ENCODE assay signal across 30 mouse cellular contexts in the genomic region with DNA sequence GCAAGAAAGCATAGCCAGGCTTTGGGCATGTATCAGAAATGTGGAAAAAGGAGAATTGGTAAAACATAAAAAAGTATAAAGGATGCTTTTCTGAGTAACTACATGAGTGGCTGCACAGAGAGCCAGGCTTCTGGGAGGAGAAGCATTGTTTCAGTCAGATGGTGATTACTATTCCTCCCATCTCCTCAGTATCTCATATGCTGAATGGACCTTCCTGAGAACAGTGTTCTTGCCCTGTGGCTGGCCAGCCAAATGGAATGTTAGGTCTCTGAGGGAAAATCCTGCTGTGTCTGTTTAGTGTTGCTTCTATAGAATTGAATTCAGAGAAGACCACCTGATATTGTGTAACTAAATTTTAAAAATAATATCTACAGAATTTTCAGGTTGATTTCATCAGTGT.
A peak's percentile ranks its signal among the peaks of the same experiment; 100 is the strongest.
DNase-seq lines count a peak whose midpoint lies in the region; ATAC-seq and TF ChIP-seq lines count a peak whose summit lies in the region.
"Had no signal": no experiment of that assay in that cellular context is flagged by ENCODE, and none has a peak within 500 bp of the region (broad histone marks: within the 10 kb centered on the region; RNA-seq: fewer than 3 reads in every experiment).

No protein-coding gene starts in this region.

- peak; percentile 3 for DNase-seq in forebrain, embryonic 14.5 days (ENCODE audit: low spot score)
- no peak for DNase-seq in midbrain, postnatal 0 days (ENCODE audit: low spot score)
- DNase-seq in Muller cell, postnatal 12 days (ENCODE audit: inconsistent ontology term), result peak; percentile 13
- no peak for DNase-seq in urinary bladder, postnatal 10 days (ENCODE audit: low spot score)
- DNase-seq: adrenal gland, adult 2 months; adrenal gland, postnatal 14 days; B cell, adult 2 months; cerebellum, adult 11-12 months; cerebellum, adult 8-10 months; cerebellum, postnatal 10 days; cerebellum, postnatal 36 days; embryo, embryonic 11 days; gastrocnemius, postnatal 10 days; gastrocnemius, postnatal 36 days; heart, adult 2 months; heart, postnatal 14 days; heart, postnatal 4 days had no signal

- H3K9me3 ChIP-seq in forebrain, embryonic 14.5 days (replicated peaks; ENCODE audit: control insufficient read depth, low read length), result no peaks in the 10 kb centered on the region
- H3K9me3 ChIP-seq in forebrain, embryonic 12.5 days, result no peaks in the 10 kb centered on the region
- H3K9me3 ChIP-seq in midbrain, embryonic 13.5 days, result no peaks in the 10 kb centered on the region
- H3K9me3 ChIP-seq in midbrain, postnatal 0 days (ENCODE audit: low read length), result no peaks in the 10 kb centered on the region
- H3K9me3 ChIP-seq: embryonic facial prominence, embryonic 10.5 days; embryonic facial prominence, embryonic 13.5 days; forebrain, embryonic 15.5 days; G1E; heart, embryonic 10.5 days; heart, embryonic 13.5 days had no signal

- no peaks in the 10 kb centered on the region for H3K27me3 ChIP-seq in forebrain, embryonic 14.5 days (replicated peaks; ENCODE audit: control insufficient read depth, insufficient read depth, low read length)
- no peaks in the 10 kb centered on the region for H3K27me3 ChIP-seq in forebrain, embryonic 12.5 days
- no peaks in the 10 kb centered on the region for H3K27me3 ChIP-seq in midbrain, embryonic 13.5 days
- H3K27me3 ChIP-seq in midbrain, postnatal 0 days (ENCODE audit: insufficient read depth, low read length), result no peaks in the 10 kb centered on the region
- H3K27me3 ChIP-seq: CH12.LX; embryonic facial prominence, embryonic 13.5 days; forebrain, embryonic 15.5 days; heart, embryonic 13.5 days had no signal

- no peak for ATAC-seq in forebrain, embryonic 14.5 days
- no peak for ATAC-seq in forebrain, embryonic 12.5 days (ENCODE audit: low FRiP score)
- peak; percentile 50; the same call in 1 of the 2 replicates for ATAC-seq in midbrain, embryonic 13.5 days
- no peak for ATAC-seq in midbrain, postnatal 0 days (ENCODE audit: low FRiP score)
- ATAC-seq: hindbrain, postnatal 0 days; inflammation-experienced regulatory T-cells, adult 6 months had no signal

- H3K4me3 ChIP-seq in forebrain, embryonic 14.5 days (ENCODE audit: low read depth, low read length), result no peak overlapping the region
- no peak overlapping the region for H3K4me3 ChIP-seq in forebrain, embryonic 12.5 days (replicated peaks)
- no peak overlapping the region for H3K4me3 ChIP-seq in midbrain, embryonic 13.5 days (replicated peaks)
- no peak overlapping the region for H3K4me3 ChIP-seq in midbrain, postnatal 0 days (ENCODE audit: low read depth, low read length)
- H3K4me3 ChIP-seq: embryonic facial prominence, embryonic 10.5 days; embryonic facial prominence, embryonic 13.5 days; erythroblast, embryonic 14.5 days; forebrain, embryonic 15.5 days; heart, adult 2 months; heart, embryonic 10.5 days; heart, embryonic 13.5 days had no signal

- H3K4me2 ChIP-seq in forebrain, embryonic 14.5 days (ENCODE audit: low read length), result no peak overlapping the region
- H3K4me2 ChIP-seq in forebrain, embryonic 12.5 days, result no peak overlapping the region
- H3K4me2 ChIP-seq in midbrain, embryonic 13.5 days (replicated peaks), result no peak overlapping the region
- H3K4me2 ChIP-seq in midbrain, postnatal 0 days (ENCODE audit: low read depth, low read length, poor library complexity, severe bottlenecking), result no peak overlapping the region
- H3K4me2 ChIP-seq: embryonic facial prominence, embryonic 13.5 days; forebrain, embryonic 15.5 days; heart, embryonic 13.5 days; hindbrain, embryonic 14.5 days had no signal

- H3K36me3 ChIP-seq in forebrain, embryonic 14.5 days (ENCODE audit: control insufficient read depth, insufficient read depth, low read length), result no peaks in the 10 kb centered on the region
- no peaks in the 10 kb centered on the region for H3K36me3 ChIP-seq in forebrain, embryonic 12.5 days (replicated peaks)
- no peaks in the 10 kb centered on the region for H3K36me3 ChIP-seq in midbrain, embryonic 13.5 days
- H3K36me3 ChIP-seq in midbrain, postnatal 0 days (ENCODE audit: insufficient read depth, low read length), result no peaks in the 10 kb centered on the region
- H3K36me3 ChIP-seq: embryonic facial prominence, embryonic 10.5 days; embryonic facial prominence, embryonic 13.5 days; forebrain, embryonic 15.5 days; G1E; heart, embryonic 10.5 days; heart, embryonic 13.5 days had no signal

- no peak for TF ChIP-seq CTCF in midbrain, postnatal 0 days (IDR thresholded peaks at IDR 0.05)

- H3K27ac ChIP-seq in forebrain, embryonic 14.5 days (ENCODE audit: low read depth, low read length), result no peak overlapping the region
- no peak overlapping the region for H3K27ac ChIP-seq in forebrain, embryonic 12.5 days
- no peak overlapping the region for H3K27ac ChIP-seq in midbrain, embryonic 13.5 days
- H3K27ac ChIP-seq in midbrain, postnatal 0 days (ENCODE audit: low read depth, low read length), result no peak overlapping the region
- H3K27ac ChIP-seq: embryonic facial prominence, embryonic 10.5 days; embryonic facial prominence, embryonic 13.5 days; forebrain, embryonic 15.5 days; heart, adult 2 months; heart, embryonic 10.5 days; heart, embryonic 13.5 days; hindbrain, embryonic 14.5 days; hindbrain, postnatal 0 days had no signal

- no peak overlapping the region for H3K9ac ChIP-seq in forebrain, embryonic 14.5 days (ENCODE audit: low read length)
- no peak overlapping the region for H3K9ac ChIP-seq in forebrain, embryonic 12.5 days
- no peak overlapping the region for H3K9ac ChIP-seq in midbrain, embryonic 13.5 days (replicated peaks)
- H3K9ac ChIP-seq in midbrain, postnatal 0 days (replicated peaks; ENCODE audit: low read length, poor library complexity, severe bottlenecking), result no peak overlapping the region
- H3K9ac ChIP-seq: embryonic facial prominence, embryonic 13.5 days; forebrain, embryonic 15.5 days; heart, embryonic 13.5 days; hindbrain, embryonic 14.5 days had no signal

- H3K4me1 ChIP-seq in forebrain, embryonic 14.5 days (ENCODE audit: control insufficient read depth, insufficient read depth, low read length), result no peaks in the 10 kb centered on the region
- H3K4me1 ChIP-seq in forebrain, embryonic 12.5 days, result 0 out of 2 replicates have a peak, but pooled peaks cover 3% of the 10 kb centered on the region
- 0 out of 2 replicates have a peak, but pooled peaks cover 4% of the 10 kb centered on the region for H3K4me1 ChIP-seq in midbrain, embryonic 13.5 days (replicated peaks)
- H3K4me1 ChIP-seq in midbrain, postnatal 0 days (ENCODE audit: insufficient read depth, low read length), result no peaks in the 10 kb centered on the region
- H3K4me1 ChIP-seq: embryonic facial prominence, embryonic 10.5 days; embryonic facial prominence, embryonic 13.5 days; heart, embryonic 10.5 days; heart, embryonic 13.5 days had no signal

Comparison
In these comparisons a context has a peak if more than half of its experiments do, and no peak if none do; other contexts are left out.
1. DNase-seq: peak in forebrain, embryonic 14.5 days (single experiment) and Muller cell, postnatal 12 days (single experiment); none in midbrain, postnatal 0 days (single experiment) and urinary bladder, postnatal 10 days (single experiment).